In the genomic region with DNA sequence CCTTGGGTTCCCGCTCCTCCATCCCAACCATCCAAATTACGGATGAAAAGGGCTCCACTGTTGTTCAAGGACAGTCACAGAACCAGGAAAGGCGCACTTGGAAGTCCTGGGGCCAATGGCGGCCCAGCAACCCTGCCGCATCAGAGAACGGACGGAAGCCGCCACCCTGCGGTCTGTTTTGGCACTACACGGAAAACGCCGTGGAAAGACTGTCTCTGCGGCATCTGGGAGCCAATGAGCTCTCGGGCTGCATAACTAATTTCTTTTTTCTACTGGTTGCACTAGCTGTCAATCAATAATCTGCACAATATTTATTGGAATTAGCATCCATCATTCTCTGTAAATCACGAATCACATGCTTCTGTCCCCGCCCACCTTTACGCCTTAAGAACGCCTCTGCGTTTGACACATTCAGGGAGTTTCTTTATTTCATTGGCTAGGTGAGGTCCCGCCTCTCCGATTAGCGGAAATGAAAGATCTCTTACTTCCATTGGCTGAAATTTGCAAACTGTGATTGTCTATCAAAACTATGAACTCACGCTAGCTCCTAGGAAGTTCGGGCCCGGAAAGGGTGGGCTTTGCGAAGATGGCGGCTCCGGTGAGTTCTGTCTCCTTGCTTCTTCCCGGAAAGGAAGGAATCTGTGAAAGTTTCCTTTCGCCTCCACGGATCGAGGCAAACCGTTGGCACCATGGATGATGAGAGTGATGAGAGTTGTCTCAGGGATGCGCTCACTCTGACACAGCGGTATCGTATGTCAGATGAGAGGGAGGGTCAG, we compare ENCODE assay signal across 8 mouse cellular contexts. TPM values are rescaled to one million over a fixed set of nuclear protein-coding genes. Genes with fewer than 3 reads are reported as not detected.
DNase-seq lines count a peak whose midpoint lies in the region; ATAC-seq and TF ChIP-seq lines count a peak whose summit lies in the region.

Gene Ngdn, plus strand, starts transcription at position 464 of the 776 bp plus-strand sequence.

- WGBS in forebrain, embryonic 13.5 days, result under 1% methylated on average over 36 of the region's 36 CpGs
- under 1% methylated on average over 36 of the region's 36 CpGs for WGBS in large intestine, adult 2 months
- WGBS in liver, postnatal 0 days (ENCODE audit: insufficient replicate concordance), result under 1% methylated on average over 36 of the region's 36 CpGs
- under 1% methylated on average over 36 of the region's 36 CpGs for WGBS in neural tube, embryonic 14.5 days

- intact Hi-C loops in heart, postnatal 10 days (cut with DNase I), result loop anchor here (2.0 kb wide), 3 partner anchors 76 to 172 kb away; no protein-coding TSS in a partner anchor

- peak within 1 kb of the TSS; percentile 71 for H3K27ac ChIP-seq in ES-Bruce4 (ENCODE audit: insufficient read depth, low read length)
- H3K27ac ChIP-seq in forebrain, embryonic 13.5 days, result peak within 1 kb of the TSS; percentile 92
- peak within 1 kb of the TSS; percentile 84 for H3K27ac ChIP-seq in liver, postnatal 0 days (ENCODE audit: low read depth)
- peak within 1 kb of the TSS; percentile 96 for H3K27ac ChIP-seq in neural tube, embryonic 14.5 days (ENCODE audit: low read depth, low read length)

- H3K27me3 ChIP-seq in ES-Bruce4 (ENCODE audit: control insufficient read depth, insufficient read depth, low read length, poor library complexity, severe bottlenecking), result no peaks in the 10 kb centered on the region
- H3K27me3 ChIP-seq in forebrain, embryonic 13.5 days, result no peaks in the 10 kb centered on the region
- no peaks in the 10 kb centered on the region for H3K27me3 ChIP-seq in liver, postnatal 0 days (ENCODE audit: insufficient read depth, low read length)
- no peaks in the 10 kb centered on the region for H3K27me3 ChIP-seq in neural tube, embryonic 14.5 days (ENCODE audit: control insufficient read depth, insufficient read depth, low read length)

- H3K4me1 ChIP-seq in ES-Bruce4 (ENCODE audit: control insufficient read depth, insufficient read depth, low read length), result no peaks in the 10 kb centered on the region
- peaks cover 11% of the 10 kb centered on the region for H3K4me1 ChIP-seq in forebrain, embryonic 13.5 days
- peaks cover 3% of the 10 kb centered on the region; the same call in 1 of the 2 replicates for H3K4me1 ChIP-seq in liver, postnatal 0 days (ENCODE audit: insufficient read depth)
- peaks cover 2% of the 10 kb centered on the region; the same call in 1 of the 2 replicates for H3K4me1 ChIP-seq in neural tube, embryonic 14.5 days (ENCODE audit: control insufficient read depth, insufficient read depth, low read length)

- no peak for TF ChIP-seq EP300 in ES-Bruce4 (IDR thresholded peaks at IDR 0.05; ENCODE audit: insufficient read depth, low read depth, low read length)
- TF ChIP-seq EP300 in liver, postnatal 0 days (IDR thresholded peaks at IDR 0.05; ENCODE audit: low read depth), result peak; percentile 86

- peak; percentile 99 to 100 for DNase-seq in heart, postnatal 10 days
- peak; percentile 98 for DNase-seq in large intestine, adult 2 months (ENCODE audit: low read depth, low spot score)
- DNase-seq in liver, postnatal 0 days, result peak; percentile 97
- DNase-seq in testis, postnatal 10 days (ENCODE audit: low spot score), result peak; percentile 99

- peak within 1 kb of the TSS; percentile 85 for H3K4me2 ChIP-seq in forebrain, embryonic 13.5 days
- peak within 1 kb of the TSS; percentile 88 for H3K4me2 ChIP-seq in liver, postnatal 0 days (ENCODE audit: low read depth, low read length)
- H3K4me2 ChIP-seq in neural tube, embryonic 14.5 days (ENCODE audit: low read depth, low read length), result peak within 1 kb of the TSS; percentile 81

- peak; percentile 64 for TF ChIP-seq POLR2A in ES-Bruce4 (IDR thresholded peaks at IDR 0.05; ENCODE audit: insufficient read depth, low read length)

- H3K4me3 ChIP-seq in ES-Bruce4 (ENCODE audit: low read depth, low read length), result peak within 1 kb of the TSS; percentile 89
- peak within 1 kb of the TSS; percentile 81 for H3K4me3 ChIP-seq in forebrain, embryonic 13.5 days
- peak within 1 kb of the TSS; percentile 74 for H3K4me3 ChIP-seq in liver, postnatal 0 days (ENCODE audit: low read depth, low read length)
- peak within 1 kb of the TSS; percentile 64 for H3K4me3 ChIP-seq in neural tube, embryonic 14.5 days (ENCODE audit: low read depth, low read length)

- no peaks in the 10 kb centered on the region for H3K9me3 ChIP-seq in ES-Bruce4 (replicated peaks; ENCODE audit: control insufficient read depth, insufficient read depth, low read length, poor library complexity, severe bottlenecking)
- no peaks in the 10 kb centered on the region for H3K9me3 ChIP-seq in forebrain, embryonic 13.5 days (replicated peaks)
- H3K9me3 ChIP-seq in liver, postnatal 0 days (ENCODE audit: low read length), result no peaks in the 10 kb centered on the region
- H3K9me3 ChIP-seq in neural tube, embryonic 14.5 days (ENCODE audit: control insufficient read depth, low read length), result no peaks in the 10 kb centered on the region

- peak; percentile 69 for TF ChIP-seq CTCF in ES-Bruce4 (IDR thresholded peaks at IDR 0.05; ENCODE audit: low read depth, low read length)
- peak; percentile 95 for TF ChIP-seq CTCF in liver, postnatal 0 days (IDR thresholded peaks at IDR 0.05; ENCODE audit: low read depth)

- 0 out of 2 replicates have a peak, but pooled peaks cover 2% of the 10 kb centered on the region for H3K36me3 ChIP-seq in ES-Bruce4 (ENCODE audit: control insufficient read depth, insufficient read depth, low read length, poor library complexity, severe bottlenecking)
- H3K36me3 ChIP-seq in forebrain, embryonic 13.5 days (ENCODE audit: poor library complexity, severe bottlenecking), result peaks cover 20% of the 10 kb centered on the region
- H3K36me3 ChIP-seq in liver, postnatal 0 days (replicated peaks; ENCODE audit: insufficient read depth, low read length), result peaks cover 11% of the 10 kb centered on the region; the same call in 1 of the 2 replicates
- no peaks in the 10 kb centered on the region for H3K36me3 ChIP-seq in neural tube, embryonic 14.5 days (ENCODE audit: control insufficient read depth, insufficient read depth, low read length)

- peak; percentile 93 for ATAC-seq in cerebellum, adult (ENCODE audit: insufficient number of reproducible peaks, low FRiP score, low TSS enrichment)
- peak; percentile 97 for ATAC-seq in forebrain, embryonic 13.5 days
- ATAC-seq in liver, postnatal 0 days, result peak; percentile 95
- peak; percentile 96 for ATAC-seq in neural tube, embryonic 14.5 days (ENCODE audit: low read depth)

- H3K9ac ChIP-seq in ES-Bruce4 (ENCODE audit: low read depth, poor library complexity, severe bottlenecking), result peak within 1 kb of the TSS; percentile 77
- peak within 1 kb of the TSS; percentile 82 for H3K9ac ChIP-seq in forebrain, embryonic 13.5 days
- H3K9ac ChIP-seq in liver, postnatal 0 days (replicated peaks), result peak within 1 kb of the TSS; percentile 72
- peak within 1 kb of the TSS; percentile 68 for H3K9ac ChIP-seq in neural tube, embryonic 14.5 days (replicated peaks; ENCODE audit: low read depth, low read length)

RNA-seq across cellular contexts. Expression of gene Ngdn, which starts in this region (rescaled TPM):
- polyA plus RNA-seq in ES-Bruce4 (2011; ENCODE audit: insufficient read depth, insufficient read length, low read depth, missing spikeins), result 52.7 and 55.2 TPM in 2 replicates
- polyA plus RNA-seq in forebrain, embryonic 13.5 days (2015; fragmentation: Nextera tagmentation; extraction: Ambion mirVana), result 81.2 and 86.4 TPM in 2 replicates
- total RNA-seq in heart, postnatal 10 days (2021), result 10 to 100 TPM; 30.6 to 33.9 TPM
- 17.9 and 18.3 TPM in 2 replicates for polyA plus RNA-seq in large intestine, adult 2 months (2012; rRNA removed)
- polyA plus RNA-seq in liver, postnatal 0 days (2015; fragmentation: Nextera tagmentation; extraction: Ambion mirVana), result 30.6 and 32.0 TPM in 2 replicates
- 44.9 and 50.9 TPM in 2 replicates for polyA plus RNA-seq in neural tube, embryonic 14.5 days (2014; fragmentation: Nextera tagmentation; extraction: Ambion mirVana)

Comparison
In these comparisons a context has a peak if more than half of its experiments do, and no peak if none do; other contexts are left out.
1. Peak in every context shown above with its lines: DNase-seq, ATAC-seq, H3K4me3 ChIP-seq and H3K27ac ChIP-seq.